Mouse (Mus musculus) embryo, embryonic 11 days (tissue): Measurements from ENCODE around the gene Gm21834.

Experiments used
- DNase-seq: peaks from one replicate; pipeline ENCODE4 v3.0.0-alpha.2; 2015

The Gm21834 gene

GRCm38 (mm10) chr17:57742119-57742518, at the start of gene Gm21834:
TSS of gene Gm21834 (minus strand) at chr17:57742219.
- no peak for DNase-seq

- DNase-seq, result no peak
Observed at GRCm38 (mm10) chr17:57788161-57788799, 46.3 kb upstream of the Gm21834 start.

DNA sequence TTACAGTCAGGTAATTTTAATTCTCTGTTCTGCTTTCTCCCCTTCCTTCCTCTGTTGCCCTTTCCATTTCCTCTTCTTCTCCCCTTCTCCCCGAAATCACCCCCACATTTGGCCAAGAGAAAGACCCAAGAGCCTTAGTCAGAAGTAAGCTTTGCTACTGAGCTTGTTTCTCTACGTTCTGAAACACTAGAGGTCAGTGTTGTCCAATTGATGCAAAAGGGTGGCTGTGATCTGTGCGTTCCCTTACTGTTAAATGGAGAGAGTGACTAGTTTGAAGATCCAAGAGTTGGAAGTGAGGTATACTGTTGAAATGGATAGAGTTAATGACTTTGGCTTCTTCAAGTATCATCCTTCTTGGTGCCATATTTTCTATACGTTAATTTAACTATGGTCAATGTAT, 28.9 kb upstream of the Gm21834 start:
- DNase-seq, result peak; percentile 40

- DNase-seq, result peak; percentile 89
Observed at GRCm38 (mm10) chr17:57768622-57769610, 26.9 kb upstream of the Gm21834 start, which contains the start of gene Cntnap5c. TSS of gene Cntnap5c (plus strand) at chr17:57769570.

DNA sequence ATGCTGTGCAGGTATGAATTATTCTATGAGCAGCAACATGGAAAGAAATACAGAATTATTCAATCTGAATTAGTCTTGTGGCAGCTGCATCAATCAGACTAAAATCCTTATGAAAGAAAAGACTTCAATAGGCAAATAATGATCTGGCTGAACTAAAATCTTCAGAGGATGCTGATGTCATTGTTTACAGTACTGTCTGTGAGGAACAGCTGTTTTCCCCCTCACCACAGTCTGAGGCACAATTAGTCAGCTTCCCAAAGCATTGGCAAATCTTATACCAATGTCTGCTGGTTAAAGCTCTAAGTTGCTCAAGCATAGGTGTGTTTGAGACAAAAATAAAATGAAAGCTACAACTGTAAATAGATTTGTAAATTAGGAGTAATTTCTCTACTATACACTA, 25.3 kb upstream of the Gm21834 start:
- no peak for DNase-seq

GRCm38 (mm10) chr17:57758033-57758432, 16.0 kb upstream of the Gm21834 start:
- no peak for DNase-seq

- no peak for DNase-seq
Observed at GRCm38 (mm10) chr17:57694791-57695190, 47.2 kb downstream of the Gm21834 start.
